Mouse (Mus musculus) liver, embryonic 14.5 days (tissue): Measurements from ENCODE around the gene Emx1. TPM values are rescaled to one million over a fixed set of nuclear protein-coding genes. Genes with fewer than 3 reads are reported as not detected.
"Not testable (repeated sequence)": the region's sequence is repeated elsewhere in the genome, so short reads cannot be mapped to it uniquely, and the experiment has no call there.

Source experiments
- ATAC-seq: fragments of 200-750 bp; cut with Nextera tagmentation; 2 replicates; pipeline ENCODE4 v1.8.0; 2017; ENCODE audit warnings: moderate number of reproducible peaks, mild to moderate bottlenecking, moderate library complexity; ENCODE audit not compliant: insufficient read depth
- DNase-seq, 3 experiments: peaks; one replicate each; pipeline ENCODE4 v3.0.0-alpha.2; 2012 to 2013; ENCODE audit warnings: low read depth in 3 of 3, low spot score in 3 of 3
- H3K27ac ChIP-seq: fragments of 300-500 bp; sonication (generic); 2 replicates; pipeline ENCODE4 v1.5.1; 2014; ENCODE audit warnings: moderate library complexity, mild to moderate bottlenecking, control low read depth, inconsistent platforms
- H3K27me3 ChIP-seq: fragments of 300-500 bp; sonication (generic); 2 replicates; pipeline ENCODE4 v1.6.1; 2014; ENCODE audit warnings: mild to moderate bottlenecking, low read length, moderate library complexity; ENCODE audit not compliant: control insufficient read depth, insufficient read depth
- H3K36me3 ChIP-seq: fragments of 300-500 bp; sonication (generic); replicated peaks from 2 replicates; pipeline ENCODE4 v1.6.1; 2014; ENCODE audit warnings: low read depth; ENCODE audit not compliant: control insufficient read depth, insufficient read depth
- H3K4me1 ChIP-seq, 2 experiments: fragments of 200-500 bp in 1 of 2; fragments of 300-500 bp in 1 of 2; sonication (generic) in 1 of 2; replicated peaks; 2 replicates each; pipeline ENCODE4 v1.6.1; 2012 to 2014; ENCODE audit warnings: antibody characterized with exemption in 1 of 2, inconsistent platforms in 1 of 2, low read length in 1 of 2; ENCODE audit not compliant: control insufficient read depth in 2 of 2, insufficient read depth in 2 of 2
- H3K4me2 ChIP-seq: fragments of 300-500 bp; sonication (generic); 2 replicates; pipeline ENCODE4 v1.6.1; 2014; ENCODE audit warnings: low read depth, mild to moderate bottlenecking, control low read depth, moderate library complexity
- H3K4me3 ChIP-seq, 2 experiments: fragments of 200-500 bp in 1 of 2; fragments of 300-500 bp in 1 of 2; sonication (generic) in 1 of 2; 2 replicates each; pipeline ENCODE4 v1.5.1; 2012 to 2014; ENCODE audit warnings: low read depth in 2 of 2, low read length in 2 of 2, mild to moderate bottlenecking in 2 of 2, control low read depth in 1 of 2, inconsistent platforms in 1 of 2, moderate library complexity in 1 of 2; ENCODE audit not compliant: insufficient read depth in 1 of 2
- H3K9ac ChIP-seq: fragments of 300-500 bp; sonication (generic); replicated peaks from 2 replicates; pipeline ENCODE4 v1.6.1; 2014; ENCODE audit warnings: mild to moderate bottlenecking, control low read depth, moderate library complexity
- H3K9me3 ChIP-seq: fragments of 300-500 bp; sonication (generic); 2 replicates; pipeline ENCODE4 v1.6.1; 2016; ENCODE audit warnings: low read length, mixed read lengths; ENCODE audit not compliant: control insufficient read depth
- CTCF ChIP-seq: IDR thresholded peaks from 2 replicates; pipeline ENCODE4 v1.5.1; 2016; ENCODE audit warnings: antibody characterized with exemption, low read depth, control low read depth
- EP300 ChIP-seq: IDR thresholded peaks from 2 replicates; pipeline ENCODE4 v1.6.1; 2016; ENCODE audit warnings: antibody characterized with exemption, low read depth
- WGBS: fragments of 180-500 bp; shearing (Covaris S2); extraction: QIAGEN DNeasy Blood & Tissue Kit; methylation state at CpG from one replicate; pipeline ENCODE4 v1.1.7; 2014; ENCODE audit not compliant: insufficient replicate concordance; 5-methylcytosine and 5-hydroxymethylcytosine counted together
- polyA plus RNA-seq, 2 experiments: library from polyadenylated mRNA; depleted of rRNA in 1 of 2; stranded (reverse) in 1 of 2; unstranded in 1 of 2; fragments of >200 nt; fragmentation: Nextera tagmentation in 1 of 2; extraction: Ambion mirVana in 1 of 2; gene quantifications; 2 replicates each; pipeline versions ENCODE4 v1.2.1 to v1.2.3; 2012 to 2014

Gene Emx1
- polyA plus RNA-seq, 2 experiments: 0.03 TPM; not detected in 1

DNA sequence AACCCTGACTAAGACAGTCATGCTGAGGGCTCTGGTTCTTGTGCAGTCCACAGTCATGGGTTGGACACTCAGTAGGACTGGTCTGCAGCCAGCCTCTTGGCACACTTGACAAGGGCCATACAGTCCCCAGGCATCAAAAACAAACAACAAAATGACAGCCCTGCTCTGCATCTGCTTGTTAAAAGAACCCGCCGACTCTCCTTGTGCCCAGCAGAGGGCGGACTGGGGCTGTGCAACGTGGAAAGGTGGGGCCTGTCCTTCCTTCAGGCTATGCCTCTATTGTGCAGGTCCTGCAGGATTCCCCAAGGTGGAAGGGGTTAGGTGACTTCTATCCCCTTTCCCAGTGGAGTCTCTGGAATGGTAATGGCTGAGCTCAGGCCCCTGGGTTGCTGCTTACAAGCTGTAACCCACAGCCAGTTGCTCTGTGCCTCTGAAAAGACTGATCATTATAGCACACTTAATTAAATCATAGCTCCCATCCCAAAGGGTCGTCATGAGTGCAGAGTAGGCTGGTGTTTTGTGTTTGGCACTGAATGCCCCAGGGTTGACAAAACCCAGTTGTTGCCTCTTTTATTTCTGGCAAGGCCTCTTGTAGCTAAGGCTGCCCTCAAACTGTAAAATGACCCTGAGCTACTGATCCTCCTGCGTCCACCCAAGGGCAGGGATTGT lies 28.0 kb upstream of the Emx1 start:
- H3K4me1 ChIP-seq, H3K27ac ChIP-seq, H3K9me3 ChIP-seq, H3K4me3 ChIP-seq, H3K9ac ChIP-seq, DNase-seq, H3K4me2 ChIP-seq, H3K36me3 ChIP-seq, H3K27me3 ChIP-seq: not testable (repeated sequence)
- WGBS: 18% methylated on average over 6 of the region's 6 CpGs
- 0 out of 2 replicates have a peak, but pooled peaks have one; percentile 17 for ATAC-seq
- peak; percentile 79 for TF ChIP-seq CTCF

DNA sequence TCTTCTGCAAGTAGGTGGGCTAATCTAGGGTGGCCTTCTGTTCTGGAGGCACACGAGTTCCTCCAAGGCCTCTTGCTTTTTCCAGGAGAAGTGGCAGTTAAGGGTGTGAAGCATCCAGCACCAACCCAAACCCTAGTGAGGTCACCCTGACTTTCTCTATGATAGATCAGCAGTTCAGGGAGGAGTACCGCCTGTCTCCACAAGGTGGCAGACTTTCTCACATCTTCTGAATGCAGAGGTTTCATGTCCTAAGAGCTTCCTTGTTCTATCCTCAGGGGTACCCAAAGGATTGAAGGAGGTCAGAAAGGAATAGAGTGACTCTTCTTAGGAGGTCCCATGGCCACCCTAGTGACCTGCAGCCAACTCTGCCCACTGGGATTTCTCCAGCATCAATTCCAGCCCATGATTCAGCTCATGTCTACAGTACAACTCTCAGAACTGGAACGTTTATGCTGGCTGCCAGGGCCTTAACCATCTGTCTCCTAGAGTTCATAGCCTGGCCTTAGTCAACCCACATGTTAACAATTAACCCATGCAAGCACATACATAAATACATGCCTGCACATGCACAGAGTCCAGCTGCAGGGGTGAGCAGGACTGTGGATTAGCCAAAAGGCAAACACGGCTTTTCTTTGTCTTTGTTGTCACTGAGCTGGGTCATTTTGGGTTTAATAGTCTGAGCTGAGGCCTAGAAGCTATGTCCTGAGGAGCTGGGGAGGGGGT lies 26.9 kb upstream of the Emx1 start:
- H3K4me1 ChIP-seq: 0 out of 4 replicates have a peak, but pooled peaks cover 0 to 2% of the 10 kb centered on the region in 2 experiments
- no peak overlapping the region for H3K27ac ChIP-seq
- H3K4me3 ChIP-seq: no peak overlapping the region
- H3K9me3 ChIP-seq: no peaks in the 10 kb centered on the region
- peak in 2 of 3 experiments; percentile 31 to 34 for DNase-seq
- no peaks in the 10 kb centered on the region for H3K36me3 ChIP-seq
- H3K27me3 ChIP-seq: no peaks in the 10 kb centered on the region
- H3K4me2 ChIP-seq: no peak overlapping the region
- ATAC-seq: no peak
- peak; percentile 84 for TF ChIP-seq CTCF
- TF ChIP-seq EP300: no peak
- H3K9ac ChIP-seq: no peak overlapping the region
- 31% methylated on average over 4 of the region's 4 CpGs for WGBS

GRCm38 (mm10) chr6:85165440-85165921 lies 21.8 kb upstream of the Emx1 start:
- no peak for TF ChIP-seq EP300
- TF ChIP-seq CTCF: no peak
- DNase-seq: no peak
- Histone ChIP-seq H3K27me3 (no peaks in the 10 kb centered on the region), H3K4me2 (no peak overlapping the region), H3K4me3 (no peak overlapping the region), H3K9ac (no peak overlapping the region), H3K4me1 (no peaks in the 10 kb centered on the region), H3K9me3 (no peaks in the 10 kb centered on the region), H3K27ac (no peak overlapping the region), H3K36me3 (no peaks in the 10 kb centered on the region)
- WGBS: 47% methylated on average over 11 of the region's 11 CpGs
- no peak for ATAC-seq

DNA sequence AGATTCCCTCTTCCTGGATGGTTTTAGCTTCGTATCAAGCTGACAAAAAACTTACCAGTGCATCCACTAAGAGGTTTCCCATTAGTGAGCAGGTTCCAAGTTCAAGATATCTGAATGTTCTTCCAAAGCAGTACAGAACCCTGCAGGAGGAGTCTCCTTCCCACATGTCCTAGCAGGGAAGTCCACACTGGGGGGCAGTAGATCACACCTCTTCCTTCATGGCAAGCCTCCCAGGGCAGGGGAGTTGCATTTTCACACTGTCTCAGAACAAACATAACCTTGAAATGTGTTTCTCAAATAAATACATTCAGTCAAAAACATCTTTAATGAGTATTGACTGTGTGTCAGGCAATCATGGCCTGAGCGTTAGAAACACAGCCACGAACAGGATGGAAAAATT lies 7.7 kb upstream of the Emx1 start:
- DNase-seq: no peak
- Histone ChIP-seq H3K27ac (no peak overlapping the region), H3K4me1 (no peaks in the 10 kb centered on the region), H3K27me3 (peaks cover 8% of the 10 kb centered on the region), H3K9ac (no peak overlapping the region), H3K4me2 (no peak overlapping the region), H3K36me3 (no peaks in the 10 kb centered on the region), H3K9me3 (no peaks in the 10 kb centered on the region), H3K4me3 (no peak overlapping the region)
- no peak for TF ChIP-seq EP300
- no peak for TF ChIP-seq CTCF
- ATAC-seq: no peak
- 69% methylated on average over 3 of the region's 3 CpGs for WGBS

GRCm38 (mm10) chr6:85180036-85180435 lies 7.2 kb upstream of the Emx1 start:
- TF ChIP-seq EP300 (no peak), CTCF (no peak)
- H3K9ac ChIP-seq: no peak overlapping the region
- no peak overlapping the region for H3K4me3 ChIP-seq
- no peaks in the 10 kb centered on the region for H3K36me3 ChIP-seq
- H3K27ac ChIP-seq: no peak overlapping the region
- no peaks in the 10 kb centered on the region for H3K4me1 ChIP-seq
- 40% methylated on average over 2 of the region's 2 CpGs for WGBS
- H3K27me3 ChIP-seq: peaks cover 9% of the 10 kb centered on the region
- H3K4me2 ChIP-seq: no peak overlapping the region
- no peak for DNase-seq
- ATAC-seq: no peak
- no peaks in the 10 kb centered on the region for H3K9me3 ChIP-seq
